In genomic region chr19:44021502-44021901, GRCm38 (mm10) we compare ENCODE assay signal across 11 mouse cellular contexts. TPM values are rescaled to one million over a fixed set of nuclear protein-coding genes. Genes with fewer than 3 reads are reported as not detected.
DNase-seq lines count a peak whose midpoint lies in the region; ATAC-seq lines count a peak whose summit lies in the region.
"Had no signal": no experiment of that assay in that cellular context is flagged by ENCODE, and none has a peak within 500 bp of the region (broad histone marks: within the 10 kb centered on the region; RNA-seq: fewer than 3 reads in every experiment).

No protein-coding gene starts in this region.

- 89% methylated on average over 4 of the region's 4 CpGs for WGBS in heart, embryonic 12.5 days
- 70% methylated on average over 4 of the region's 4 CpGs for WGBS in liver, embryonic 12.5 days (ENCODE audit: insufficient replicate concordance)
- 90% methylated on average over 4 of the region's 4 CpGs for WGBS in hindbrain, embryonic 11.5 days

- no peak overlapping the region for H3K27ac ChIP-seq in heart, embryonic 12.5 days (ENCODE audit: poor library complexity, severe bottlenecking)
- H3K27ac ChIP-seq in liver, embryonic 12.5 days: no peak overlapping the region
- H3K27ac ChIP-seq in hindbrain, embryonic 11.5 days (ENCODE audit: low read depth, low read length): no peak overlapping the region
- H3K27ac ChIP-seq: embryonic facial prominence, embryonic 15.5 days had no signal

- H3K4me2 ChIP-seq in heart, embryonic 12.5 days: no peak overlapping the region
- no peak overlapping the region for H3K4me2 ChIP-seq in liver, embryonic 12.5 days
- H3K4me2 ChIP-seq in hindbrain, embryonic 11.5 days (replicated peaks; ENCODE audit: low read depth, low read length): no peak overlapping the region
- H3K4me2 ChIP-seq: embryonic facial prominence, embryonic 15.5 days had no signal

- no peaks in the 10 kb centered on the region for H3K9me3 ChIP-seq in heart, embryonic 12.5 days (replicated peaks)
- H3K9me3 ChIP-seq in liver, embryonic 12.5 days (replicated peaks): no peaks in the 10 kb centered on the region
- no peaks in the 10 kb centered on the region for H3K9me3 ChIP-seq in hindbrain, embryonic 11.5 days (ENCODE audit: control insufficient read depth, low read length)
- H3K9me3 ChIP-seq: embryonic facial prominence, embryonic 15.5 days had no signal

- ATAC-seq in heart, embryonic 12.5 days (ENCODE audit: insufficient number of reproducible peaks, low FRiP score): no peak
- ATAC-seq in granulocyte monocyte progenitor cell, adult 5-6 weeks (replicated peaks; ENCODE audit: poor library complexity, severe bottlenecking): peak; percentile 73
- peak; percentile 44 for ATAC-seq in liver, embryonic 12.5 days
- ATAC-seq in hindbrain, embryonic 11.5 days (ENCODE audit: low FRiP score): no peak

- DNase-seq in heart, adult 18-20 months: peak; percentile 83 to 87
- peak; percentile 7 for DNase-seq in ovary, postnatal 36 days (ENCODE audit: low spot score)
- DNase-seq in cerebellum, adult 11 months: no peak
- DNase-seq in spleen, postnatal 14 days (ENCODE audit: low spot score in 2 of 2): no peak
- DNase-seq in hindbrain, embryonic 11.5 days (ENCODE audit: low spot score): no peak
- DNase-seq: layer of hippocampus, adult 9-11 months had no signal

- no peak overlapping the region for H3K9ac ChIP-seq in heart, embryonic 12.5 days
- H3K9ac ChIP-seq in liver, embryonic 12.5 days: no peak overlapping the region
- no peak overlapping the region for H3K9ac ChIP-seq in hindbrain, embryonic 11.5 days (ENCODE audit: low read depth, low read length)
- H3K9ac ChIP-seq: embryonic facial prominence, embryonic 15.5 days had no signal

- no peaks in the 10 kb centered on the region for H3K27me3 ChIP-seq in heart, embryonic 12.5 days (replicated peaks)
- no peaks in the 10 kb centered on the region for H3K27me3 ChIP-seq in liver, embryonic 12.5 days (replicated peaks)
- no peaks in the 10 kb centered on the region for H3K27me3 ChIP-seq in hindbrain, embryonic 11.5 days (ENCODE audit: control insufficient read depth, insufficient read depth, low read length)
- H3K27me3 ChIP-seq: embryonic facial prominence, embryonic 15.5 days had no signal

- H3K36me3 ChIP-seq in heart, embryonic 12.5 days: no peaks in the 10 kb centered on the region
- no peaks in the 10 kb centered on the region for H3K36me3 ChIP-seq in liver, embryonic 12.5 days
- H3K36me3 ChIP-seq in hindbrain, embryonic 11.5 days (ENCODE audit: control insufficient read depth, insufficient read depth, low read length): no peaks in the 10 kb centered on the region
- H3K36me3 ChIP-seq: embryonic facial prominence, embryonic 15.5 days had no signal

- H3K4me1 ChIP-seq in heart, embryonic 12.5 days (replicated peaks): no peaks in the 10 kb centered on the region
- 0 out of 2 replicates have a peak, but pooled peaks cover 3% of the 10 kb centered on the region for H3K4me1 ChIP-seq in liver, embryonic 12.5 days
- no peaks in the 10 kb centered on the region for H3K4me1 ChIP-seq in hindbrain, embryonic 11.5 days (replicated peaks; ENCODE audit: control insufficient read depth, insufficient read depth, low read length)
- H3K4me1 ChIP-seq: embryonic facial prominence, embryonic 15.5 days had no signal

- no peak overlapping the region for H3K4me3 ChIP-seq in heart, embryonic 12.5 days
- no peak overlapping the region for H3K4me3 ChIP-seq in liver, embryonic 12.5 days
- no peak overlapping the region for H3K4me3 ChIP-seq in hindbrain, embryonic 11.5 days (ENCODE audit: low read depth, low read length)
- H3K4me3 ChIP-seq: embryonic facial prominence, embryonic 15.5 days had no signal

RNA-seq across cellular contexts. Expression of gene Cyp2c23, which starts 7.5 kb away (rescaled TPM):
- total RNA-seq in heart, adult 18-20 months (2021): under 1 TPM in 1 of 2 experiments, not detected in 1; 0.15 TPM
- 0.09 TPM in 2 replicates for polyA plus RNA-seq in heart, embryonic 12.5 days (2016; fragmentation: Nextera tagmentation; extraction: Ambion mirVana)
- not detected in 2 replicates for total RNA-seq in granulocyte monocyte progenitor cell, adult 5-6 weeks (2014; fragmentation: Nextera tagmentation)
- total RNA-seq in granulocyte monocyte progenitor cell, adult 5-6 weeks (2017): not detected in 2 replicates
- 5.4 and 6.2 TPM in 2 replicates for polyA plus RNA-seq in liver, embryonic 12.5 days (2016; fragmentation: Nextera tagmentation; extraction: Ambion mirVana)
- polyA plus RNA-seq in hindbrain, embryonic 11.5 days (2014; fragmentation: Nextera tagmentation; extraction: Ambion mirVana): not detected in 2 replicates
- polyA plus RNA-seq: embryonic facial prominence, embryonic 15.5 days; neural tube, embryonic 11.5 days had no signal

RNA-seq across cellular contexts. Expression of gene Cpn1, which starts 35.1 kb away (rescaled TPM):
- total RNA-seq in heart, adult 18-20 months (2021): not detected
- 0.86 and 1.6 TPM in 2 replicates for polyA plus RNA-seq in heart, embryonic 12.5 days (2016; fragmentation: Nextera tagmentation; extraction: Ambion mirVana)
- total RNA-seq in granulocyte monocyte progenitor cell, adult 5-6 weeks (2014; fragmentation: Nextera tagmentation): 0.28 TPM in 1 of 2 replicates, not detected in the other
- total RNA-seq in granulocyte monocyte progenitor cell, adult 5-6 weeks (2017): 0.47 TPM in 1 of 2 replicates, not detected in the other
- 42.8 and 45.8 TPM in 2 replicates for polyA plus RNA-seq in liver, embryonic 12.5 days (2016; fragmentation: Nextera tagmentation; extraction: Ambion mirVana)
- 0.54 and 0.80 TPM in 2 replicates for polyA plus RNA-seq in hindbrain, embryonic 11.5 days (2014; fragmentation: Nextera tagmentation; extraction: Ambion mirVana)

RNA-seq across cellular contexts. Expression of gene Erlin1, which starts 48.1 kb away (rescaled TPM):
- 10 to 100 TPM in 1 of 2 experiments, 1 to 10 TPM in 1; 9.1 to 11.2 TPM for total RNA-seq in heart, adult 18-20 months (2021)
- polyA plus RNA-seq in heart, embryonic 12.5 days (2016; fragmentation: Nextera tagmentation; extraction: Ambion mirVana): 18.5 and 18.7 TPM in 2 replicates
- total RNA-seq in granulocyte monocyte progenitor cell, adult 5-6 weeks (2014; fragmentation: Nextera tagmentation): 73.4 and 78.4 TPM in 2 replicates
- total RNA-seq in granulocyte monocyte progenitor cell, adult 5-6 weeks (2017): 51.1 and 56.5 TPM in 2 replicates
- 17.9 and 19.0 TPM in 2 replicates for polyA plus RNA-seq in liver, embryonic 12.5 days (2016; fragmentation: Nextera tagmentation; extraction: Ambion mirVana)
- 15.8 and 18.7 TPM in 2 replicates for polyA plus RNA-seq in hindbrain, embryonic 11.5 days (2014; fragmentation: Nextera tagmentation; extraction: Ambion mirVana)

Comparison
In these comparisons a context has a peak if more than half of its experiments do, and no peak if none do; other contexts are left out.
1. DNase-seq: peak in heart, adult 18-20 months (2 of 2) and ovary, postnatal 36 days (single experiment); none in cerebellum, adult 11 months (single experiment), spleen, postnatal 14 days (0 of 2) and hindbrain, embryonic 11.5 days (single experiment).
2. ATAC-seq: peak in granulocyte monocyte progenitor cell, adult 5-6 weeks (single experiment) and liver, embryonic 12.5 days (single experiment); none in heart, embryonic 12.5 days (single experiment) and hindbrain, embryonic 11.5 days (single experiment).
3. RNA of gene Cpn1, which starts 35.1 kb away (polyA plus RNA-seq): 42.8 to 45.8 TPM in liver, embryonic 12.5 days; 0.86 to 1.6 TPM in heart, embryonic 12.5 days and 0.54 to 0.80 TPM in hindbrain, embryonic 11.5 days; every median in the first group is over 10 times any median in the second.